Mouse (Mus musculus) bone marrow, adult 2 months (tissue): ENCODE measurements around the gene Adgrf1. TPM values are rescaled to one million over a fixed set of nuclear protein-coding genes. Genes with fewer than 3 reads are reported as not detected.

Source experiments
- H3K27ac ChIP-seq: fragments of 200-500 bp; 2 replicates; pipeline ENCODE4 v1.5.1; 2012; ENCODE audit warnings: low read depth, mild to moderate bottlenecking, control low read depth, inconsistent platforms, low read length; ENCODE audit not compliant: control insufficient read depth, poor library complexity, insufficient read depth
- H3K4me1 ChIP-seq: fragments of 200-500 bp; 2 replicates; pipeline ENCODE4 v1.6.1; 2011; ENCODE audit warnings: low read length; ENCODE audit not compliant: control insufficient read depth, insufficient read depth
- H3K4me3 ChIP-seq: fragments of 200-500 bp; replicated peaks from 2 replicates; pipeline ENCODE3; 2011; ENCODE audit warnings: mild to moderate bottlenecking, low read depth, low read length, control low read depth; ENCODE audit not compliant: control insufficient read depth
- CTCF ChIP-seq: fragments of 200-500 bp; IDR thresholded peaks from 2 replicates; pipeline ENCODE4 v1.5.1; 2011; ENCODE audit warnings: low read length, control low read depth; ENCODE audit not compliant: control insufficient read depth, insufficient read depth
- POLR2A ChIP-seq: fragments of 200-500 bp; IDR thresholded peaks from 2 replicates; pipeline ENCODE4 v1.6.1; 2011; ENCODE audit warnings: low read depth, mild to moderate bottlenecking, control low read depth, low read length, borderline replicate concordance; ENCODE audit not compliant: control insufficient read depth
- WGBS: fragments of 180-500 bp; shearing (Covaris S2); methylation state at CpG from one replicate; pipeline ENCODE4 v1.1.7; 2018; 5-methylcytosine and 5-hydroxymethylcytosine counted together
- polyA plus RNA-seq: library from polyadenylated mRNA; stranded (reverse); fragments of >200 nt; gene quantifications from 2 replicates; pipeline ENCODE4 v1.2.4, GENCODE M21; 2011; ENCODE audit warnings: low replicate concordance; ENCODE audit not compliant: missing spikeins, insufficient read depth, insufficient read length

Gene Adgrf1
- not detected in 2 replicates for polyA plus RNA-seq

DNA sequence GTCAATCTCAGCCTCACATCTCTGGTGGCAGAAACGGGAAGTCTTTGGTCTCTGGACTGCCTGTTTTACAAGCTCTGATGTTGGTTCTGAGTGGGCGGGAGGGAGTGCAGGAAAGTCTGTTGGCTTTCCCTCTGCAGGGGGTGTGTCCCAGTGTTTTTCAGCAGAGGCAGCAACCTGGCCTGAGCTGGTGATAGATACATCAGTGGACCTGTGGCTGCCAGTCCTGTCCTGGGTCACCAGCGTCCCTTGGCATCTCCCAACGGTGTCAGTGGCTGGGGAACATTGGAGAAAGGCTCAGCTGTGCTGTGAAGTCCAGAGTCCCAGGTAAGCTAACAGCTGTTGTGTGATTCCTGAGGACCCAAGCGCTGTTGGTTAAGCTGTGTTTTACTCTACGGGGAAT, at the start of gene Adgrf1:
Gene Adgrf1 (plus strand): TSS at position 169 of the 400 bp plus-strand sequence.
- Histone ChIP-seq H3K27ac (no peak within 1 kb of the TSS), H3K4me3 (no peak within 1 kb of the TSS), H3K4me1 (peaks cover 3% of the 10 kb centered on the region)
- no peak for TF ChIP-seq CTCF
- TF ChIP-seq POLR2A = no peak
- WGBS = 19% methylated on average over 6 of the region's 6 CpGs

DNA sequence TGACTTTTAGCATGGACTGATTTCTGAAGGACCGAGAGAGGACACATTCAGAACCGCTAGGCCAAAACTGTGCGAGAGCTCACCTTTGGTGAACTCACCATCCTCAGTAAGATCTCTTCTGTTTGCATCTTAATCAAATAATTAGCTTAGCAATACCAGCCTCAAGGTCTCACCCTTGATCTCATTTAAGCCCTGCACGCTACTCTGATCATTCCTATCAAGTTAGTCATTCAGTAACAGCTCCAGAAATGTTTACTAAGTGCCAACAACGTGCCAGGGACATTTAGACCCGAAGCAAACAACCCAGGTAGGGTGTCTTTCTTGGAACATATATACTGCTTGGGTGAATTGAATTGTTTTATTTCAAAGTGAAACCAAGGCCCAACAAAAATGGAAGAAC, 44.0 kb upstream of the Adgrf1 start:
- no peak for TF ChIP-seq CTCF
- TF ChIP-seq POLR2A = no peak
- no peak overlapping the region for H3K4me3 ChIP-seq
- WGBS = 83% methylated on average over 6 of the region's 6 CpGs
- peaks cover 1% of the 10 kb centered on the region for H3K4me1 ChIP-seq
- no peak overlapping the region for H3K27ac ChIP-seq

DNA sequence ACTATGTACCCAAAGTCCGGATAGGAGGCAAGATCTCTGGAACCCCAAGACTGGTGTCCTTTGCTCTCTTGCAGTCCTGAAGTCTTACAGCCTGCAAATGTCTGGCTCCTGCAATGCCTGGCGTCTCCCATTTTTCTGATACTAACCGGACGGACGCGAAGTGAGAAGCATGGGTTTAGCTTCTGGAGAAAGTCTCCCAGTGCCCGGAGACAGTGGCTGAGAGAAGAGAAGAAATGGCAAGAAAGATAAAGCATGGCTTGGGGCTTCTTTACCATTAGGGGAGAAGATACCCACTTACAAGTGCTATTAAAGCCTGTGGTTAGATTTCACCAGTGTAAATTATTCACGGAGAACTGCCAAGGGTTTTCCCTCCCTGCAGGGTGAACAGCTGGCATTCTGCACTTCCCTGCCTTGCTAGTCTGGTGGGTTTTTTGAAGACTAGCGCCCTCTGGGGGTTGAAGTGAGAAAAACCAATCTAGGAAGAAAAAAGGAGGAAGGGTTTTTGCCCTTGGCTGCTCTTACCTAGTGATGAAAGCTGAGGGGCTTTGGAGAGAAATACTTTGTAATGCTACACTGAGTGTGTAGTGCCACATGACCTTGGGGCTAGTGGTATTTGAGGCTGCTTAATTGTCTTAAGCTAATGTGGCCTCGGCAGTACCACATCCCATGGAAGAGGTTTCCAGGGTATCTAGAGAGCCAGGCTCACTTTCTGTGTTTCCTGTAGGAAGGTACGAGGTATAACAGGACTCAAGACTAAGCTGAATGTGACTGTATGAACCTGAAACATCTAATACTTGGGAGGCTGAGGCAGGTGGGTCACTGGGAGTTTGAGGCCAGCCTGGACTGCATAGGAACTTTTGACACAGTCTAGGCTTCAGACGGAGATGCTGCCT, 40.3 kb upstream of the Adgrf1 start:
- peaks cover 2% of the 10 kb centered on the region for H3K4me1 ChIP-seq
- no peak overlapping the region for H3K4me3 ChIP-seq
- H3K27ac ChIP-seq = no peak overlapping the region
- 39% methylated on average over 12 of the region's 12 CpGs for WGBS
- no peak for TF ChIP-seq POLR2A
- TF ChIP-seq CTCF = peak; percentile 63

DNA sequence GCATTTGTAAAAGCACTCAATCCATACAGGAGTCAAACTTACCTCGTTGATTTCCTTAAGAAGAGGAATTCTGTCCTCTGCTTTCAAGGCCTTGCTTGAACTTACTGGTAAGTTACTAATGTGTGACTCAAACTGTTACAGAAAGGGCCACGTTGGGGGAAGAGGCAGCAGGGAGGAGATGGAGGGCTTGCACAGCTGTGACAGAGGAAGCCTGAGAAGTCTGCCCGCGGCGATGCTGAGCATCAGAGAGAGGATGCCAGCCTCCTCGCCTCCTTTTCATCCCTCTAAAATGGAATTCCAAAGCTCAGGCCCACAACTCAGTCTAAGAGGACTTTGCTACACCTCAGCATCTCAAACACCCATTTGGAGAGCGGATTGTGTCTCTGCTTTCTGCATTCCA, 39.3 kb upstream of the Adgrf1 start:
- no peak overlapping the region for H3K27ac ChIP-seq
- WGBS = 81% methylated on average over 7 of the region's 7 CpGs

DNA sequence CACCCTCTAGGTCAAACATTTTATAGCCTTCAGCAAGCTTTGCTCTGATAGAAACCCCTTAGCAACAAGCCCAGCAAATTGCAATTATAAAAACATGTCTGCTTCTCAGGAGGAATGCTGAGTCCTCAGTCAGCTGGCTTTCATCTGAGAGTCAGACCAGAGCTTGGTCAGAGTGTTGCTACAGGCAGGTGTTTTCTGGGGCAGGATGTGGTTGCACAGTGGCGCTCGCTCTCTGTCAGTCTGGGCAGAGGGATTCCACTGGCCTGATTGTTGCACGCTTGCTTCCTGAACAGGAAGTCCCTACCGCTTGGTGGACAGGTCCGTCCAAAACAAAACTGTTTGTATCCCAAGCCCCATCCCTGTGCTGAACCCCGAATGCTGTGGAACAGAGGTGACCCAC, 37.4 kb upstream of the Adgrf1 start:
- H3K27ac ChIP-seq = no peak overlapping the region
- H3K4me1 ChIP-seq = peaks cover 2% of the 10 kb centered on the region
- H3K4me3 ChIP-seq = peak overlapping the region; percentile 11
- TF ChIP-seq CTCF (no peak), POLR2A (no peak)
- WGBS = under 1% methylated on average over 6 of the region's 6 CpGs

More for the DNA sequence above, 39.3 kb upstream of the Adgrf1 start:
- no peak overlapping the region for H3K4me3 ChIP-seq
- peaks cover 1% of the 10 kb centered on the region; the same call in 1 of the 2 replicates for H3K4me1 ChIP-seq
- TF ChIP-seq CTCF (no peak), POLR2A (no peak)

DNA sequence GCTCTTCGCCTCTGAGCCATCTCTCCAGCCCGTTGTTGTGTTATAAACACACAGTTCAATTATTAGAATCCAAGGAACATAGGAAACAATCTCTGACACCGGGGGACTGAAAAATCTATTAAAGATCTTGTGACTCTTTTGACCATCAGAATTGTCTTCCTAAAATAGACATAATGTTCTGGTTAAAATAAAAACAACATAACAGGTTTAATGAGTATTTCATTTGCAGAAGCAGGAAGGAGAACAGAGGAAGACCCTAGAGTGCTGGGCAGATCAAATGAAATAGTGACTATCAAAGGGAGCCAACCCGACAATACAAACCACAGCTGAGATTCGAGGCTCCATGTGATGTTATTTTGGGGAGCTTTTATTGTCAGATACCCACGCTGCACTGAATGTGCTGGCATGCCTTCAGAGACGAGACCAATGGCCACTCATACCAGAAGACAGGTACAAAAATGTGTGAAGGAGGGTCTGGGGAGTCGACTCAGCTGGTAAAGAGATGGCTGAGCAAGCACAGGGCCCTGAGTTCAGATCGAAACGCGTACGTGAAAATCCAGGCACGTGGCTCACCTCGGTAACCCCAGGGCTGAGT, 33.4 kb upstream of the Adgrf1 start:
- Histone ChIP-seq H3K27ac (no peak overlapping the region), H3K4me3 (no peak overlapping the region), H3K4me1 (peaks cover 2% of the 10 kb centered on the region)
- no peak for TF ChIP-seq CTCF
- TF ChIP-seq POLR2A = no peak
- WGBS = 73% methylated on average over 14 of the region's 14 CpGs

DNA sequence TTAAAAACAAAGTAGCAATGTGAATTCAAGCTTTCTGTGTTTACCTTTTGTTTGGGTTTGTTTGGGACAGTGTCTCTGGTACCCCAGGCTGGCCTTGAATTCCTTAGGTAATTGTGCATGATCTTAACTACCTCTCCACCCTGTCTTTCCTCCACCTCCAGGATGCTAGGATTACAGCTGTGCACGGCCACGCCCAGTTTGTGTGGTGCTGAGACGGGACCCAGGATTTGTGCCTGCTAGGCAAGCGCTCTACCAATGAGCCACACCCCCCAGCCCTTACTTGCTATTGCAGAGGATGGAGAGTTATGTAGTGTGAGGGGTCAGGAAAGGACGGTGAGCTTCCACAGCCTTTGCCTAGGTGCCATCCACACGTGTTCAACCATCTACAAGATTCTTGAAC, 31.1 kb upstream of the Adgrf1 start:
- WGBS = 78% methylated on average over 6 of the region's 6 CpGs
- TF ChIP-seq CTCF (no peak), POLR2A (no peak)

DNA sequence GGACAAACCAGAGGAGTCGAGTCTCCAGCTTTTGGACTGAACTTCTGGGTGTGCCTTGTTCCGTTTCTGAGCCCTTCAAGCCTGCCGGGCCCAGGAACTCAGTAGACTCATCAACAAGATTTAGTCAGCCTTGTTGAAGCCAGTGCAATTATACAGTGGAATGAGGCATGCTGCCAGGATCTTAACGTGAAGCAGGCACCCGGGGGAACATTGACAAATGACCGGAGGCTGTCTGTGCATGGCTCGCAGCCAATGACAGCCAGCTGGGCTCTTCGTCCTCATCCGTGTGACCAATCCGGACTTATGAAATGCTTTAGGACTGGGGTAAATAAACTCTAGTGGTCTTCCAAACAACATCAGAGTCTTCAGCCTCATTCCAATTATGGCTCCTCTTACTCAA, 29.0 kb upstream of the Adgrf1 start:
- WGBS = 82% methylated on average over 10 of the region's 10 CpGs
- TF ChIP-seq CTCF (no peak), POLR2A (no peak)

More for the DNA sequence above, 31.1 kb upstream of the Adgrf1 start:
- Histone ChIP-seq H3K4me1 (peaks cover 2% of the 10 kb centered on the region), H3K4me3 (no peak overlapping the region), H3K27ac (no peak overlapping the region)

More for the DNA sequence above, 29.0 kb upstream of the Adgrf1 start:
- peaks cover 1% of the 10 kb centered on the region for H3K4me1 ChIP-seq
- no peak overlapping the region for H3K4me3 ChIP-seq
- H3K27ac ChIP-seq = no peak overlapping the region
